Comparison of ENCODE assay signal across 24 mouse cellular contexts in genomic region chr3:66486658-66487057, GRCm38 (mm10).
DNase-seq lines count a peak whose midpoint lies in the region; ATAC-seq and TF ChIP-seq lines count a peak whose summit lies in the region.
"Had no signal": no experiment of that assay in that cellular context is flagged by ENCODE, and none has a peak within 500 bp of the region (broad histone marks: within the 10 kb centered on the region; RNA-seq: fewer than 3 reads in every experiment).

No protein-coding gene starts in this region.

- ATAC-seq in liver, embryonic 12.5 days, result peak; percentile 77
- ATAC-seq in liver, postnatal 0 days, result peak; percentile 73
- ATAC-seq: forebrain, embryonic 13.5 days; hindbrain, postnatal 0 days; Patski had no signal

- H3K4me3 ChIP-seq in liver, embryonic 12.5 days, result no peak overlapping the region
- H3K4me3 ChIP-seq in liver, postnatal 0 days (ENCODE audit: low read depth, low read length), result no peak overlapping the region
- no peak overlapping the region for H3K4me3 ChIP-seq in thymus, adult 2 months (ENCODE audit: control insufficient read depth, insufficient read depth, low read length)
- H3K4me3 ChIP-seq: forebrain, embryonic 13.5 days; heart, embryonic 13.5 days; hindbrain, embryonic 10.5 days; intestine, embryonic 15.5 days had no signal

- H3K27ac ChIP-seq in liver, embryonic 12.5 days, result peak overlapping the region; percentile 81
- peak overlapping the region; percentile 46; the same call in 1 of the 2 replicates for H3K27ac ChIP-seq in liver, postnatal 0 days (ENCODE audit: low read depth)
- H3K27ac ChIP-seq in thymus, adult 2 months (ENCODE audit: control insufficient read depth, insufficient read depth, low read length), result no peak overlapping the region
- H3K27ac ChIP-seq: forebrain, embryonic 13.5 days; heart, embryonic 13.5 days; hindbrain, embryonic 10.5 days; hindbrain, postnatal 0 days; intestine, embryonic 15.5 days had no signal

- no peak for TF ChIP-seq POLR2A in thymus, adult 2 months (IDR thresholded peaks at IDR 0.05; ENCODE audit: control insufficient read depth, extremely low read depth, insufficient read depth, low read length, poor library complexity)

- DNase-seq in NIH3T3 (ENCODE audit: low read depth), result peak; percentile 11
- peak; percentile 24 for DNase-seq in c-Kit-positive CD71-positive TER-119-positive erythroid progenitor cells, embryonic 14.5 days (ENCODE audit: low spot score)
- no peak for DNase-seq in liver, postnatal 0 days
- no peak for DNase-seq in gastrocnemius, postnatal 25 days
- DNase-seq in urinary bladder, postnatal 36 days (ENCODE audit: low spot score in 2 of 2), result no peak
- no peak for DNase-seq in thymus, adult 2 months
- DNase-seq: adrenal gland, postnatal 14 days; cerebellum, adult 18-20 months; cerebellum, postnatal 10 days; gastrocnemius, postnatal 14 days; heart, adult 11 months; heart, postnatal 10 days; kidney, postnatal 14 days; lung, postnatal 36 days; midbrain, embryonic 14.5 days; thymus, postnatal 14 days had no signal

- H3K4me2 ChIP-seq in liver, embryonic 12.5 days, result peak overlapping the region; percentile 51
- peak overlapping the region; percentile 58 for H3K4me2 ChIP-seq in liver, postnatal 0 days (ENCODE audit: low read depth, low read length)
- H3K4me2 ChIP-seq: forebrain, embryonic 13.5 days; heart, embryonic 13.5 days; intestine, embryonic 15.5 days had no signal

- H3K9me3 ChIP-seq in liver, embryonic 12.5 days (replicated peaks), result no peaks in the 10 kb centered on the region
- H3K9me3 ChIP-seq in liver, postnatal 0 days (ENCODE audit: low read length), result no peaks in the 10 kb centered on the region
- H3K9me3 ChIP-seq: forebrain, embryonic 13.5 days; G1E; heart, embryonic 13.5 days; hindbrain, embryonic 10.5 days; intestine, embryonic 15.5 days had no signal

- TF ChIP-seq CTCF in liver, postnatal 0 days (IDR thresholded peaks at IDR 0.05; ENCODE audit: low read depth), result no peak
- TF ChIP-seq CTCF in thymus, adult 2 months (IDR thresholded peaks at IDR 0.05; ENCODE audit: borderline replicate concordance, control insufficient read depth, extremely low read depth, insufficient read depth, low read length, poor library complexity), result no peak

- no peaks in the 10 kb centered on the region for H3K36me3 ChIP-seq in liver, embryonic 12.5 days
- H3K36me3 ChIP-seq in liver, postnatal 0 days (replicated peaks; ENCODE audit: insufficient read depth, low read length), result no peaks in the 10 kb centered on the region
- H3K36me3 ChIP-seq in thymus, adult 2 months (ENCODE audit: control insufficient read depth, insufficient read depth, low read length), result no peaks in the 10 kb centered on the region
- H3K36me3 ChIP-seq: G1E; heart, embryonic 13.5 days; hindbrain, embryonic 10.5 days; intestine, embryonic 15.5 days had no signal

- TF ChIP-seq EP300 in liver, postnatal 0 days (IDR thresholded peaks at IDR 0.05; ENCODE audit: low read depth), result no peak

- H3K4me1 ChIP-seq in liver, embryonic 12.5 days, result peaks cover 47% of the 10 kb centered on the region
- peaks cover 7% of the 10 kb centered on the region; the same call in 1 of the 2 replicates for H3K4me1 ChIP-seq in liver, postnatal 0 days (ENCODE audit: insufficient read depth)
- H3K4me1 ChIP-seq in thymus, adult 2 months (replicated peaks; ENCODE audit: control insufficient read depth, insufficient read depth, low read length), result no peaks in the 10 kb centered on the region
- H3K4me1 ChIP-seq: intestine, embryonic 15.5 days had no signal

- peak overlapping the region; percentile 31; the same call in 1 of the 2 replicates for H3K9ac ChIP-seq in liver, embryonic 12.5 days
- H3K9ac ChIP-seq in liver, postnatal 0 days (replicated peaks), result no peak overlapping the region
- H3K9ac ChIP-seq: forebrain, embryonic 13.5 days; heart, embryonic 13.5 days; intestine, embryonic 15.5 days had no signal

- H3K27me3 ChIP-seq in liver, embryonic 12.5 days (replicated peaks), result no peaks in the 10 kb centered on the region
- no peaks in the 10 kb centered on the region for H3K27me3 ChIP-seq in liver, postnatal 0 days (ENCODE audit: insufficient read depth, low read length)
- H3K27me3 ChIP-seq in thymus, adult 2 months (ENCODE audit: control insufficient read depth, insufficient read depth, low read length), result no peaks in the 10 kb centered on the region
- H3K27me3 ChIP-seq: heart, embryonic 13.5 days; intestine, embryonic 15.5 days had no signal

Comparison
In these comparisons a context has a peak if more than half of its experiments do, and no peak if none do; other contexts are left out.
1. DNase-seq: peak in NIH3T3 (single experiment) and c-Kit-positive CD71-positive TER-119-positive erythroid progenitor cells, embryonic 14.5 days (single experiment); none in liver, postnatal 0 days (single experiment), gastrocnemius, postnatal 25 days (single experiment), urinary bladder, postnatal 36 days (0 of 2) and thymus, adult 2 months (single experiment).